Mouse (Mus musculus) CH12.LX (cell line): ENCODE results near the gene Dclk1. TPM values are rescaled to one million over a fixed set of nuclear protein-coding genes. Genes with fewer than 3 reads are reported as not detected.

Source experiments
- DNase-seq: peaks from one replicate; pipeline ENCODE4 v3.0.0-alpha.2; 2013; ENCODE audit errors: extremely low read depth
- H3K27ac ChIP-seq: 2 replicates; pipeline ENCODE4 v1.5.1; 2012; ENCODE audit warnings: low read depth, mild to moderate bottlenecking, control low read depth, moderate library complexity; ENCODE audit not compliant: insufficient read depth
- H3K27me3 ChIP-seq: replicated peaks from 2 replicates; pipeline ENCODE3; 2012; ENCODE audit warnings: inconsistent platforms
- H3K36me3 ChIP-seq, 2 experiments: replicated peaks in 1 of 2; 2 replicates each; pipeline versions ENCODE3 to v1.6.1; 2012; ENCODE audit warnings: inconsistent platforms in 1 of 2, low read length in 1 of 2, mild to moderate bottlenecking in 1 of 2, mixed read lengths in 1 of 2, moderate library complexity in 1 of 2; ENCODE audit not compliant: control insufficient read depth in 1 of 2, insufficient read depth in 1 of 2
- H3K4me1 ChIP-seq, 2 experiments: 2 replicates each; pipeline ENCODE4 v1.6.1; 2012; ENCODE audit warnings: inconsistent platforms in 1 of 2, moderate library complexity in 1 of 2; ENCODE audit not compliant: insufficient read depth in 2 of 2, control insufficient read depth in 1 of 2
- H3K4me2 ChIP-seq: 2 replicates; pipeline ENCODE4 v1.6.1; 2012; ENCODE audit warnings: low read depth, mild to moderate bottlenecking, control low read depth; ENCODE audit not compliant: poor library complexity, insufficient read depth, severe bottlenecking
- H3K4me3 ChIP-seq, 3 experiments: fragments of 150-350 bp in 1 of 3; sonication (generic) in 1 of 3; replicated peaks in 1 of 3; 2 replicates each; pipeline versions ENCODE3 to v1.5.1; 2011 to 2012; ENCODE audit warnings: low read depth in 2 of 3, low read length in 2 of 3, mild to moderate bottlenecking in 2 of 3, moderate library complexity in 2 of 3, control low read depth in 1 of 3, improper control_type of control experiment in 1 of 3, inconsistent platforms in 1 of 3, mixed read lengths in 1 of 3; ENCODE audit not compliant: poor library complexity in 1 of 3
- H3K79me2 ChIP-seq: replicated peaks from 2 replicates; pipeline ENCODE4 v1.6.1; 2012; ENCODE audit warnings: mild to moderate bottlenecking, moderate library complexity; ENCODE audit not compliant: control insufficient read depth, poor library complexity, insufficient read depth, severe bottlenecking; ENCODE audit errors: extremely low read depth
- H3K9ac ChIP-seq: 2 replicates; pipeline ENCODE4 v1.6.1; 2012; ENCODE audit warnings: low read depth, mild to moderate bottlenecking, control low read depth, moderate library complexity; ENCODE audit not compliant: insufficient read depth
- H3K9me3 ChIP-seq: replicated peaks from 2 replicates; pipeline ENCODE3; 2012; ENCODE audit warnings: low read length, inconsistent platforms, mixed read lengths
- BHLHE40 ChIP-seq: IDR thresholded peaks from 2 replicates; pipeline ENCODE4 v1.6.1; 2011; ENCODE audit warnings: mild to moderate bottlenecking, low read depth, low read length, improper control_type of control experiment
- CHD2 ChIP-seq: IDR thresholded peaks from 2 replicates; pipeline ENCODE4 v1.6.1; 2011; ENCODE audit warnings: low read length, improper control_type of control experiment
- E2F4 ChIP-seq: IDR thresholded peaks from 2 replicates; pipeline ENCODE4 v1.6.1; 2011; ENCODE audit warnings: low read depth, low read length, improper control_type of control experiment; ENCODE audit not compliant: insufficient replicate concordance
- GABPA ChIP-seq: IDR thresholded peaks from 2 replicates; pipeline ENCODE4 v1.6.1; 2012; ENCODE audit warnings: low read depth, low read length, improper control_type of control experiment, inconsistent platforms; ENCODE audit not compliant: insufficient replicate concordance
- IRF4 ChIP-seq: IDR thresholded peaks from 2 replicates; pipeline ENCODE4 v1.6.1; 2014; ENCODE audit warnings: low read depth, mild to moderate bottlenecking, inconsistent platforms, low read length, improper control_type of control experiment
- JUN ChIP-seq: IDR thresholded peaks from 2 replicates; pipeline ENCODE4 v1.6.1; 2011; ENCODE audit warnings: low read depth, mild to moderate bottlenecking, low read length, improper control_type of control experiment, moderate library complexity; ENCODE audit not compliant: insufficient read depth
- KAT2A ChIP-seq: IDR thresholded peaks from 2 replicates; pipeline ENCODE4 v1.6.1; 2012; ENCODE audit warnings: low read length, improper control_type of control experiment, inconsistent platforms; ENCODE audit not compliant: insufficient replicate concordance
- MAFK ChIP-seq: IDR thresholded peaks from 2 replicates; pipeline ENCODE4 v1.6.1; 2011; ENCODE audit warnings: low read length, improper control_type of control experiment; ENCODE audit not compliant: insufficient replicate concordance
- MXI1 ChIP-seq: IDR thresholded peaks from 2 replicates; pipeline ENCODE4 v1.6.1; 2011; ENCODE audit warnings: mild to moderate bottlenecking, low read depth, low read length, improper control_type of control experiment
- MYC ChIP-seq: IDR thresholded peaks from 2 replicates; pipeline ENCODE4 v1.6.1; 2011; ENCODE audit warnings: low read depth, mild to moderate bottlenecking, improper control_type of control experiment, low read length
- SIN3A ChIP-seq: IDR thresholded peaks from 2 replicates; pipeline ENCODE4 v1.6.1; 2012; ENCODE audit warnings: low read length, improper control_type of control experiment, inconsistent platforms
- SMC3 ChIP-seq: IDR thresholded peaks from 2 replicates; pipeline ENCODE4 v1.6.1; 2011; ENCODE audit warnings: low read depth, low read length, improper control_type of control experiment
- TBP ChIP-seq: conservative IDR thresholded peaks from 2 replicates; pipeline ENCODE4 v1.6.1; 2011; ENCODE audit warnings: low read depth, low read length, improper control_type of control experiment
- UBTF ChIP-seq: IDR thresholded peaks from 2 replicates; pipeline ENCODE4 v1.6.1; 2012; ENCODE audit warnings: low read depth, mild to moderate bottlenecking, inconsistent platforms, low read length, improper control_type of control experiment, moderate library complexity
- ZKSCAN1 ChIP-seq: IDR thresholded peaks from 2 replicates; pipeline ENCODE4 v1.6.1; 2012; ENCODE audit warnings: low read depth, inconsistent platforms, low read length, improper control_type of control experiment, borderline replicate concordance
- ZMIZ1 ChIP-seq: IDR thresholded peaks from 2 replicates; pipeline ENCODE4 v1.6.1; 2012; ENCODE audit warnings: low read depth, mild to moderate bottlenecking, inconsistent platforms, low read length, improper control_type of control experiment
- ZNF384 ChIP-seq: IDR thresholded peaks from 2 replicates; pipeline ENCODE4 v1.6.1; 2012; ENCODE audit warnings: low read depth, low read length, improper control_type of control experiment, inconsistent platforms
- dilution Hi-C: fragments of 300-500 bp; cut with MboI; formaldehyde crosslinking; loops from 2 replicates; pipeline ENCODE4 v1.14.3; 2020; ENCODE audit warnings: low sequenced_read_pairs; ENCODE audit not compliant: extremely low pct_unique_long_range_greater_than_20kb, extremely low pct_ligation_motif_present
- in situ Hi-C: fragments of 300-500 bp; cut with MboI; formaldehyde crosslinking; loops from 3 replicates; pipeline ENCODE4 v1.14.3; 2019; ENCODE audit warnings: low sequenced_read_pairs, low pct_ligation_motif_present, low pct_unique_long_range_greater_than_20kb, mixed read lengths
- polyA plus RNA-seq: library from polyadenylated mRNA; unstranded; fragments of >175 nt; gene quantifications from 2 replicates; pipeline ENCODE4 v1.2.1, GENCODE M21; 2012; ENCODE audit warnings: low read depth; ENCODE audit not compliant: insufficient read length
- total RNA-seq, 2 experiments: library from RNA; depleted of rRNA; stranded (reverse); fragments of 300-350 nt in 1 of 2; fragments of >200 nt in 1 of 2; gene quantifications; 2 replicates each; pipeline ENCODE4 v1.2.3; 2012 to 2014

The Dclk1 gene
- total and polyA plus RNA-seq, 3 experiments = not detected

GRCm38 (mm10) chr3:55452464-55452863, 210.3 kb downstream of the Dclk1 start:
- Histone ChIP-seq H3K4me2 (no peak overlapping the region), H3K9me3 (peaks cover 71% of the 10 kb centered on the region), H3K79me2 (no peaks in the 10 kb centered on the region), H3K4me3 (no peak overlapping the region), H3K27ac (no peak overlapping the region), H3K4me1 (no peaks in the 10 kb centered on the region), H3K27me3 (no peaks in the 10 kb centered on the region), H3K9ac (no peak overlapping the region), H3K36me3 (no peaks in the 10 kb centered on the region)
- DNase-seq = no peak
- in situ Hi-C loops (no loop called here), dilution Hi-C loops (no loop called here)
- TF ChIP-seq KAT2A (no peak), BHLHE40 (no peak), E2F4 (no peak), ZMIZ1 (no peak), TBP (no peak)

GRCm38 (mm10) chr3:55461092-55461491, 218.9 kb downstream of the Dclk1 start:
- no peaks in the 10 kb centered on the region for H3K36me3 ChIP-seq
- H3K9ac ChIP-seq = no peak overlapping the region
- no peak for DNase-seq
- no peak overlapping the region for H3K27ac ChIP-seq
- dilution Hi-C loops (no loop called here), in situ Hi-C loops (no loop called here)
- H3K79me2 ChIP-seq = no peaks in the 10 kb centered on the region
- H3K4me1 ChIP-seq = no peaks in the 10 kb centered on the region
- H3K9me3 ChIP-seq = peaks cover 59% of the 10 kb centered on the region
- TF ChIP-seq SIN3A = no peak
- no peak for TF ChIP-seq GABPA
- no peak for TF ChIP-seq ZMIZ1
- no peak for TF ChIP-seq IRF4
- no peak for TF ChIP-seq UBTF
- TF ChIP-seq SMC3 = no peak
- TF ChIP-seq JUN = no peak
- no peak for TF ChIP-seq MYC
- no peak for TF ChIP-seq MAFK
- TF ChIP-seq CHD2 = no peak
- TF ChIP-seq ZNF384 = no peak
- no peak for TF ChIP-seq MXI1
- TF ChIP-seq ZKSCAN1 = no peak
- no peaks in the 10 kb centered on the region for H3K27me3 ChIP-seq
- no peak overlapping the region for H3K4me3 ChIP-seq
- H3K4me2 ChIP-seq = no peak overlapping the region
